Mouse (Mus musculus) forebrain, embryonic 15.5 days (tissue): ENCODE results near the gene Gjd3. TPM values are rescaled to one million over a fixed set of nuclear protein-coding genes. Genes with fewer than 3 reads are reported as not detected.

Experiments
- ATAC-seq: fragments of 200-750 bp; cut with Nextera tagmentation; replicated peaks from 2 replicates; pipeline ENCODE4 v1.8.0; 2017; ENCODE audit warnings: mild to moderate bottlenecking, moderate TSS enrichment, moderate library complexity
- H3K27ac ChIP-seq: fragments of 300-500 bp; sonication (generic); replicated peaks from 2 replicates; pipeline ENCODE4 v1.5.1; 2015; ENCODE audit warnings: mild to moderate bottlenecking, inconsistent platforms
- H3K27me3 ChIP-seq: fragments of 300-500 bp; sonication (generic); 2 replicates; pipeline ENCODE4 v1.6.1; 2015; ENCODE audit warnings: inconsistent platforms
- H3K36me3 ChIP-seq: fragments of 300-500 bp; sonication (generic); 2 replicates; pipeline ENCODE4 v1.6.1; 2015; ENCODE audit warnings: mild to moderate bottlenecking, inconsistent platforms
- H3K4me1 ChIP-seq: fragments of 300-500 bp; sonication (generic); 2 replicates; pipeline ENCODE4 v1.6.1; 2015; ENCODE audit warnings: inconsistent platforms
- H3K4me2 ChIP-seq: fragments of 300-500 bp; sonication (generic); replicated peaks from 2 replicates; pipeline ENCODE4 v1.6.1; 2015; ENCODE audit warnings: mild to moderate bottlenecking, inconsistent platforms
- H3K4me3 ChIP-seq: fragments of 300-500 bp; sonication (generic); 2 replicates; pipeline ENCODE4 v1.5.1; 2015; ENCODE audit warnings: mild to moderate bottlenecking, inconsistent platforms
- H3K9ac ChIP-seq: fragments of 300-500 bp; sonication (generic); replicated peaks from 2 replicates; pipeline ENCODE4 v1.6.1; 2015; ENCODE audit warnings: mild to moderate bottlenecking, inconsistent platforms
- H3K9me3 ChIP-seq: fragments of 300-500 bp; sonication (generic); 2 replicates; pipeline ENCODE4 v1.6.1; 2016; ENCODE audit warnings: inconsistent platforms
- WGBS: fragments of 180-500 bp; shearing (Covaris S2); methylation state at CpG from one replicate; pipeline ENCODE4 v1.1.7; 2015; ENCODE audit warnings: mixed read lengths; 5-methylcytosine and 5-hydroxymethylcytosine counted together
- polyA plus RNA-seq: library from polyadenylated mRNA; unstranded; fragments of >200 nt; fragmentation: Nextera tagmentation; extraction: Ambion mirVana; gene quantifications from 2 replicates; pipeline ENCODE4 v1.2.1, GENCODE M21; 2015

Gene Gjd3
- polyA plus RNA-seq, 1 experiment from 2014 or later: 0.62 TPM

DNA sequence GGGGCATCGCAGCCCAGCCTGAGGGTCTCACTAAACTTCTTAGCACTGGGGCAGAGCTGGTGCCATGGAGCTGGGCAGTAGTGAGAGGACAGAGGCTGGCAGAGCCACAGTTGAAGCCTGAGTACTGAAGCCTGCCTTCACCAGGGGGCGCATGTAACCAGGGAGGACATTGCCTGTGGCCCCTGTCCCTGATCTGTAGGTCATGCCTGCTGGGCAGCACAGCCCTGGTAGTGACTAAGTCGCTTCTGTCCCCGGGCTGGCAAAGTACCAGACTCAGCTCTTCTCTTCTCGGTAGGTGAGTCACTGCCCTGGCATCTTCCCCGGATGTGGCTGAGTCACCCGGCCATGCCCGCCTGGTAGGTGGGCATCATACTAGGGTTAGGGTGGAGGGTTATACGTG is 49.7 kb downstream of the Gjd3 start:
- no peak for ATAC-seq
- Histone ChIP-seq H3K4me3 (no peak overlapping the region), H3K4me2 (no peak overlapping the region), H3K36me3 (no peaks in the 10 kb centered on the region), H3K9ac (no peak overlapping the region), H3K4me1 (peaks cover 72% of the 10 kb centered on the region), H3K27ac (no peak overlapping the region), H3K27me3 (peaks cover 16% of the 10 kb centered on the region), H3K9me3 (no peaks in the 10 kb centered on the region)
- 45% methylated on average over 9 of the region's 9 CpGs for WGBS

DNA sequence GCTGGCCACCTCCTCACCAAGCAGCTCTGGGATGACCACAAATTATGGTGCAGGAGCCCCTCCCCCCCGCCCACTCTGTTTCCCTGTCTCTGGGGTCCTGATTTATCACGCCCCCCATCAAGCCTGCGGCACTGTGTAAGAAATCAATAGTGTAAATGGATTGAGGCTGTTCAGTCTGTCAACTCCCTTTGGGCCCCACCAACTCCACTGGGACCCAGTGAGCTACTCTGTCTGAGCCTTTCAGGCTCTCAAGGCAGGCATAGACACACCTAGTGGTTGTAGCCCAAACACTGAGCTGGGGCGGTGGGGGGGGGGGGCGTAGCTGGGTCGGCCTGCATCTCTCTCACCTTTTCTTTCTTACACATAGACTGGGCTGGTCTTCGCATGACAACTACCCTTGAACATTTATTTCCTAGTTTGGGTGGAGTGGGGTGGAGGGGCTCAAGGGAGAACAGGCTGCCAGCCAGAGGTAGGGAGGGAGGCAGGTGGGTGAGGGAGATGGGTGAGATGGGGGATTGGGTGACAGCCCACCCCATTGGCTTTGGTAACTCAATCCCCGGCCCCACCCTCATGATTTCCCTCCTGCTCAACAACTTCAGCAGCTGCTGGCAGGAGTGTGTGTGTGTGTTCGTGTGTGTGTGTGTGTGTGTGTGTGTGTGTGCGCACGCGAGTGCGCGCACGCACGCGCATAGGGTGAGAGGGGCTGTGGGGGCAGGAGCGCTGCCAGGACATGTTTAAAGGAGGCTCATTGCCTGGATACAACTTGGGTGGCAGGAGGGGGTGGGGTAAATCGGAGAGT is 50.3 kb downstream of the Gjd3 start:
- Histone ChIP-seq H3K27ac (no peak overlapping the region), H3K9me3 (no peaks in the 10 kb centered on the region), H3K27me3 (peaks cover 15% of the 10 kb centered on the region), H3K36me3 (no peaks in the 10 kb centered on the region), H3K9ac (no peak overlapping the region), H3K4me2 (no peak overlapping the region), H3K4me3 (no peak overlapping the region), H3K4me1 (peaks cover 72% of the 10 kb centered on the region)
- 48% methylated on average over 19 of the region's 19 CpGs for WGBS
- ATAC-seq: no peak

Other genes starting within 250 kb of the Gjd3 start
- 164 and 166 TPM in 2 replicates for gene Thra, start 242.4 kb downstream of the Gjd3 start, polyA plus RNA-seq
- 3.6 TPM in 2 replicates for gene Nr1d1, start 207.7 kb downstream of the Gjd3 start, polyA plus RNA-seq
- gene Msl1, start 187.5 kb downstream of the Gjd3 start, polyA plus RNA-seq: 30.2 and 31.7 TPM in 2 replicates
- 53.5 and 53.9 TPM in 2 replicates for gene Casc3, start 178.1 kb downstream of the Gjd3 start, polyA plus RNA-seq
- gene Rapgefl1, start 146.2 kb downstream of the Gjd3 start, polyA plus RNA-seq: 4.2 and 5.8 TPM in 2 replicates
- 4.4 and 5.1 TPM in 2 replicates for gene Wipf2, start 119.4 kb downstream of the Gjd3 start, polyA plus RNA-seq
- gene Cdc6, start 75.2 kb downstream of the Gjd3 start, polyA plus RNA-seq: 11.2 and 12.1 TPM in 2 replicates
- 9.2 and 9.9 TPM in 2 replicates for gene Rara, start 55.2 kb downstream of the Gjd3 start, polyA plus RNA-seq
- gene Top2a, start 41.2 kb upstream of the Gjd3 start, polyA plus RNA-seq: 126 and 141 TPM in 2 replicates
- gene Igfbp4, start 58.2 kb upstream of the Gjd3 start, polyA plus RNA-seq: 138 and 142 TPM in 2 replicates
- gene Tns4, start 106.3 kb upstream of the Gjd3 start, polyA plus RNA-seq: 0.09 TPM in 1 of 2 replicates, not detected in the other
- not detected in 2 replicates for gene Ccr7, start 172.1 kb upstream of the Gjd3 start, polyA plus RNA-seq
- 366 and 381 TPM in 2 replicates for gene Smarce1, start 248.0 kb upstream of the Gjd3 start, polyA plus RNA-seq